Mouse (Mus musculus): Measurements from ENCODE around the gene Prpf39.

DNA sequence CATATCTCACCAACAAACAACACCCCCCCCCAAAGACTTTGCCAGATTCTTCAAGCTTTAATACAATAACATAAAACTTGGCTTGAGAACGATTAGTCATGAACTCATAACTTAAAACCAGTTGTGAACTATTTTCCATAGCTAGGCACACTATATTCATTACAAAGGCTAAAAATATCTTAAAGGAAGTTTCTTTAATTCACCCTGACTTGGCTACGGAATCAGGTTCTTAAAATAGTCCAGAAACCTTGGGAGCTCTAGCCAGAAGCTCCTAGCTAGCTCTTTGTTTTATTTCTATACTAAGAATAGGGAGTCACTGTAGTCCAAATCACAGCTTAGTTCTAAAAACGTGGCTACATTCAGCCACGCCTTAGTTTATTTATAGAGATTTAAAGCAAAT lies 32.3 kb downstream of the Prpf39 start:
- TF ChIP-seq POLR2A (IDR thresholded peaks at IDR 0.05; ENCODE audit: borderline replicate concordance, insufficient read depth, low read length) (no peak), CTCF (IDR thresholded peaks at IDR 0.05; ENCODE audit: borderline replicate concordance, insufficient read depth, low read depth, low read length) (no peak)
